Mouse (Mus musculus): Measurements from ENCODE around the gene Zdhhc17. TPM values are rescaled to one million over a fixed set of nuclear protein-coding genes. Genes with fewer than 3 reads are reported as not detected.

Zdhhc17 gene
- total RNA-seq, 2 experiments from 2014 or later, result 20.7 to 22.6 TPM

DNA sequence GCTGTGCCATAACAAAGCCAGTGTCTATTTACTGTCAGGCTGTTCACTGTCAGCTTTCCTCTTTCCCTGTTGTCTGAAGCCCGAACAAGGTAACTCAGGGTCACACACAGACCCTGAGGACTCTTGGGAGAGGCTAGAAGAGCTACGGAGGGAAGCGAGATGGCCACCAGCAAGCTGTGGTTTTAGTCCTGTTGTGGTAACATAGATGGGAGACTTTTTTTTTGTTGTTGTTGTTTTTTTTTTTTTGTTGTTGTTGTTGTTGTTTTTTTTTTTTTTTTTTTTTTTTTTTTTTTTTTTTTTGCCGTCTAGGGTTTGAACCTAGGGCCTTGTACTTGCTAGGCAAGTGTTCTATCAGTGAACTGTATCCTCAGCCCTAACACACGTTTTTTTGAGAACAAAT, 76.4 kb downstream of the Zdhhc17 start:
- no peak for DNase-seq
- intact Hi-C loops (cut with DNase I; ENCODE audit: low total_unique reads), result no loop called here

DNA sequence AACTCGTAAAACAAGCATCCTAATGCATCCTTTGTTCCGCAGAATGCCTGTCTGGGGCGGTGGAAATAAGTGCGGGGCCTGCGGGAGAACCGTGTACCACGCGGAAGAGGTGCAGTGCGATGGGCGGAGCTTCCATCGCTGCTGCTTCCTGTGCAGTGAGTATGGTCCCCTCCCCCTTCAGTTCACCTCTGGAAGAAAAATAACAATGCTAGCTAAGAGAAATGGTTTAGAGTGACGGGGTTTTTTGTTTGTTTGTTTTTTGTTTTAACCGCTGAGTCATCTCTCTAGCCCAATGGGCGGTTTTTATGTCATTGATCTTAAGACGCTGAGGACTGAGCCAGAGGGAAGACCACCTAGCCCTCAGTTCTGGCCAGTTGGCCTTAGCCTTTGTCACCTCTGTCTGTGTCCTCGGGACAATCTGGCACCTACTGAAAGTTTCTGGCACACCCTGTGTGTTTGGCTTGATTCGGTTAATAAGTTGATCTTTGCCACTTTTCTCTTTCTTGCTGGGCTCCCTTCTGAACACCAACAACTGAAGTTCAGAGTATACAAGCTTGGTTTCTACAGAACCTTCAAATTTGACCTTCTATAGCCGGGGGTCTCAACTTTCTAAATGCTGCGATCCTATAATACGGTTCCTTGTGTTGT, 77.9 kb downstream of the Zdhhc17 start:
- no peak for DNase-seq
- intact Hi-C loops (cut with DNase I; ENCODE audit: low total_unique reads), result no loop called here

DNA sequence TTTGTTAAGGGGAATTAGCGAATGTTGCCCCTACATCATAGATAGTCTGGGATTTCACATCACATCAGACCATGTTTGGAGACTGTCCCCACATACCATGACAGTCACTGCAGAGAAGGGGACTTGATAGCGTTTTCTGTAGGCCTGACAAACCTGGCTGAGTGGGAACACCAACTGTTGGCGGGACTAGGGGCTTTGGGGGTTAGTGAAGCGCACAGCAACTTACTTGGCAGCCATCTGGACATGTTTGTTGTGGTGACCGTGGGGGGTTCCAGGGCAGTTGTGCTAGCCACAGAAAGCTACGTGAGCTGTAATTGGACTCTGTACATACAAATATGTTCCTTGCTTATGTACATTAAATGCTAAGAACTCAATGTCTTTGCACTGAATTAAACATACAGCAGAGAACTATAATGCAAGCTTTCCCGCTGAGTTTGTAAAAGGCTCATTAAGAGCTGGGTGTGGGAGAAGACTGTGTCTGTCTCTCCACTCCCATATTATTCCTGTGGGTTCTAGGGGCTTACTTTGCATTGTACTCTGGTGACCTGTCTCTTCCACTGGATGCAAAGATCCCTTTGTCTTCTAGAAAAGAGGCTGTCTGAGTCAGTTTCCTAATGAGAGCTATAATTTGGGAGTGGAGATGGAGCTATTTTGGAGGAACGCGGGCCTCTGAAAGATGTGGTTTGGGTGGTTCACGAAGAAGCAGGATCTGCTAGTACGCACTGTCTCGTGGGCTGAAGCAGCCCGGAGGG, 78.6 kb downstream of the Zdhhc17 start:
- no peak for DNase-seq
- intact Hi-C loops (cut with DNase I; ENCODE audit: low total_unique reads), result no loop called here

DNA sequence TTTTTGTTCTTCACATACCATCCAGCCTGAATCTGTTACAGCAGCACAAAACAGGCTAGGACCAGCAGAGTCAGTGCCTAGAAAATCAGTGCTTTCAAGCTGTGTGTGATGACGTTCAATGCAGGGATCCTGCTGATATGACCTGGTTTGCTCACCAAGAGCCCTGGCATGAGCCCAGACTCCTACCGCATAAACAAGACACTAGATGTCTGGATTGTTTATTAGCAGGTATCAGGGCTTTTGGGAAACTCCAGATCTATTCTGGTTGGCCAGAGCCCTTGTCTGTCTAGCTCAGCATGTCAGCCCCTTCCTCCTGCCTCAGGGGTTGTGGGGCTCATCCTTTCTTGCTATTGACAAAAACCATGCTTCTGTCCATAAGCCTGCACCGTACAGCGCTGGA, 80.2 kb downstream of the Zdhhc17 start:
- DNase-seq, result no peak

DNA sequence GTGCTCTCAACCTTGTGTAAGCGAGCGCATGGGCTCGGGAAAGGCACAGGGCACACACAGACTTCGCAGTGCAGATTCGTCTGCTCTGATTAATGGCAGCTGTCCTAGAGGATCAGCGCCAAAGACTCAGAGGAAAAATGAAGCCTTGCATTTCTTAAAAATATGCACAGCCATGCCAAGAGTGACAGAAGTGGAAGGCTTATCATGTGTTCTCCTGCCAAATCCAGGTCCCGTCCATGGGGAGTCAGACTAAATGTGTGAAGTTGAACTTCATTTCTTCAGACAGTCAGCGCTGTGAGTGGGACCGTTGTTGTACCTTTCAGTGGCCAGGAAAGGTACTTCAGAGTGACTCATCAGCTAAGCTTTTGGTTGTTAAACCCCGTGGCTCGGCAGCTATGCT, 82.4 kb downstream of the Zdhhc17 start:
- DNase-seq, result peak; percentile 43

More for the DNA sequence above, 80.2 kb downstream of the Zdhhc17 start:
- intact Hi-C loops (cut with DNase I; ENCODE audit: low total_unique reads), result no loop called here

DNA sequence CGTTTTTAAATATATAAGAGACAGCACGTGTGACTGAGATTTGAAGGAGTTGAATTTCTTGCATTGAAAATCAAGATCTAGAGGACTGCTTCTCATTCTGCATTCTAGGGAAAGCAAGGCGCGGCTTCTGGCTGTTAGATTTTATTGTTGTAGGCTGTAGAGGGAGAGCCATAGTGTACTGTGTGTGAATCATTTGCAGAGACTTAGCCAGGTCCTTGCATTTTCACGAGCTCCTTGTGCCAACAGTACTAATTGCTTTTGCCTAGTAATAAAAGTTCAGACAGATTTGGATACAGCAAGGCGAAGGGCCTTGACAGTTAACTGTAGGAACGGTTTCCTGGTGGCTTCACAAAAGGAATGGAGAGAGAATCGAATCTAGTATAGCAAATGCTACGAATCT, 87.3 kb downstream of the Zdhhc17 start:
- DNase-seq, result no peak
- intact Hi-C loops (cut with DNase I; ENCODE audit: low total_unique reads), result no loop called here

More for the DNA sequence above, 82.4 kb downstream of the Zdhhc17 start:
- intact Hi-C loops (cut with DNase I; ENCODE audit: low total_unique reads), result no loop called here

DNA sequence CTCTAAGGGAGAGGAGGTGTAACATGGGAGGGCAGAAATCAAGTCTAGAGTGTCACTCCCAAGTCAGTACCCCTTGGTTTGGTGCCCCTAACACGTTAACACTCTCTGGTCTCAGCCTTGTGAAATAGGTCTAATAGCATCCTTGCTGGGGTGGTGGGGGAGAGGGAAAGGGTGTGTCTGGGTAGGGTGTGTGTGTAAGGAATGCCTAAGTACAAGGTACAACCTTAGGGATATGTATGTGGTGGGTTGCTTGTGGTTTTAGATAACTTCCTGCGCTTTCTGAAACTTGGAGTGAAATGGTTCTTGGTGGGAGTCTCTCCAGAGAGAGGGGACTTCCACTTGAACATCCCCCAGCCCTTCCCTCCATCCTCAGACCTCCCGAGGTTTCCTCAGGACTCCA, 88.0 kb downstream of the Zdhhc17 start:
- no peak for DNase-seq
- intact Hi-C loops (cut with DNase I; ENCODE audit: low total_unique reads), result no loop called here

DNA sequence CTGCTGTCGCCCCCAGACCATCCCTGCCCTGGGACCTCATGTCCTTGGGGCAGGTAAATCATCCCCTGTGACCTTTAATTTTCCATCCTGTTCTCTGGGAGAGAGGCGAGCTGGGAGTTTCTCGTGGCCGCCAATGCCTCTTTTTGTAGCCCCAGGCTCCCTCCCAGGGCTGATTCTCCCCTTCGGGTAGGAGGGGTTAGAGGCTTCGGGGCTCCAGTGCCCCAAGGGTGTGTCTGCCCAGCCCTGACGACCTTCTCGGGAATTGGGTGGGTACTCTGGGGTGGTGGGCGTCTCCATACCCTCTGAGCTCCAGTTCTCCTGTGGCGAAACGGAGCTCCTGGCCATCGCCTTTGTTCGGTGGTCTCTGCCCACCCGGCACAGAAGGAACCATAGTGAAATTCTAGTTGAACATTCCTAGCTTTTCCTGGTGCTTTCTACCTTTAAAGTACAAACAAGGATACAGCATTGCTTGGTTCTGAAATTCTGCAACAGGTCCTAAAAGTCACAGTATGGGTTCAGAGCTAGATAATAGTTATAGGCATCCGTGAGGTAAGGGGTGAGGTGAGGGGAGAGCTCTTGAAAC, 89.5 kb downstream of the Zdhhc17 start:
- intact Hi-C loops (cut with DNase I; ENCODE audit: low total_unique reads), result no loop called here
- DNase-seq, result no peak

DNA sequence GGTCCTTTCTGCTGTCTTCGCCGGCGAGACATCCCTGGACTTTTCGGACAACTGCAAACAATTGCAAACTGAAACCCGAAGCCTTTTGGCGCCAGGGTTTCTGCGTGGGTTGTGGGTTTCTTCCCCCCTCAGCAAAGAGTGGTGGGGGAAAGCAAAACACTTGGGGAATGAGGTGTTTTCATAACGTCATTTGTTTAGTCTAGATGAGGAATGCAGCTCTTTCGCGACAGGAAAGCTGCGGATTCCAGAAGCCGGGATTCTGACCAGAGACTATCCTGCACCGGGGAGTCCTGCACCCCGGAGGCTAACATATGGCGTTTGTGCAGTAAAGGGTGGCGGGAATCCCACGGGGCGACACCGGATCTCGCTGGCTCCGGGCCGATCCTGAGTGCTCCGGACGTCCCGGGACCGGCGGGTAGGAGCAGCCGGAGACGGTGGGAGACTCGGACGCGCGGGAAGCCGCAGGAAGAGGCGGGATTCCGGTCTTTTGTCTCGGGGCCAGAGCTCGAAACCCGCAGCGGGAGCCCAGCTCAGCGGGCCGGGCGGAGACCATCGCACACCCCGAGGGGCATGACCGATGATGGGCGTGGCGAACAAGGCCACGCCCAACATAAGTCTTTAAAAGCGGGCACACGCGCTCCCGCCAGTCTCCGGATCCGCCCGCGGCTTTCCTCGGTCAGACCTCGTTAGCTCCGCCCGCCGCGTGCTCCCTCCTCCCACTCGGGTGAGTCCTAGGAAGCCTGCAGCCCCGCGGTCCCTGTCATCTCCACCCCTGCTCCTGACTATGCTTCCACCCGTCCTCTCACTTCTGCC, 90.2 kb downstream of the Zdhhc17 start, which contains the start of gene Csrp2:
Csrp2 (plus strand) TSS at position 259 of the 813 bp plus-strand sequence.
- intact Hi-C loops (cut with DNase I; ENCODE audit: low total_unique reads), result no loop called here
- peak; percentile 93 for DNase-seq

DNA sequence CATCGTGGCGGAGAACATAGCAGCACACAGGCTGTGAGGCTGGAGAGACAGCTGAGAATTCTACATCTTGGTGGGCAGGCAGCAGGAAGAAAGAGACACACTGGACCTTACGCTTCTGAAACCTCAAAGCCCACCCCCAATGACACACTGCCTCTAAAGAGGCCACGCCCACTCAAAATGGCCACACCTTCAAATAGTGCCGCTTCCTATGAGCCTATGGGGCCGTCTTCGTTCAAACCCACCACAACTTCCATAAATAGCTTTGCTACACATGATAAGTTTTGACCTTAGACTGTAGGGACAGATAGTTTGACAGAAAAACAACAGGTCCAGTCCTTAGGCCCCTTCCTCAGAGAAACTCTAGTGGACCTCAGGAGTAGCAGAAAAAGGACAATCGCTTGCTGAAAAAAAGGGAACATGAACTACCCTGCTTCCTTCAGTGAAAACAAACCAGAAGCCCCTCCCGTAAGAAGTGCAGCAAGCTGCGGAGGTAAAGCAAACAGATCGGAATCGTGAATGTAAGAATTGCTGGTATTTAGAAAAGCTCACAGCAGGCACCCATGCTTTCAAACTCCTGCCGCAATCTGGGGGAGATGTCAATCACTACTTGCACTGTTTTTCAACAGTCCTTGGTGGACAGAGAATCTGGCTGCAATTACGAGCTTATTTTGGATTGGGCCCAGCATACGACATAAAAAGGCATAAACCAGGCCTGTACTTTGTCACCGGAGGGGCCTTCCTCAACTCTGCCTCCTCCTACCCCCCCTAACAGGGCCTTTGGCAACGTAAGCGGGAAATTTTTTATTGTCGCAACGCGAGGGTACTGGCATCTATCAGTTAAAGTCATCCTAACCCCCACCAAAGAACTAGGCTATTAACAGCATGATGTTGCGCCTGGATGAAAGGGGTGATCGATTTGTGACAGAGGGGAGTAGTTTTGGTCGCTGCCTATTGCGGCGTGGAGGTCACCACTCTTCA, 91.2 kb downstream of the Zdhhc17 start:
- intact Hi-C loops (cut with DNase I; ENCODE audit: low total_unique reads), result no loop called here
- no peak for DNase-seq

DNA sequence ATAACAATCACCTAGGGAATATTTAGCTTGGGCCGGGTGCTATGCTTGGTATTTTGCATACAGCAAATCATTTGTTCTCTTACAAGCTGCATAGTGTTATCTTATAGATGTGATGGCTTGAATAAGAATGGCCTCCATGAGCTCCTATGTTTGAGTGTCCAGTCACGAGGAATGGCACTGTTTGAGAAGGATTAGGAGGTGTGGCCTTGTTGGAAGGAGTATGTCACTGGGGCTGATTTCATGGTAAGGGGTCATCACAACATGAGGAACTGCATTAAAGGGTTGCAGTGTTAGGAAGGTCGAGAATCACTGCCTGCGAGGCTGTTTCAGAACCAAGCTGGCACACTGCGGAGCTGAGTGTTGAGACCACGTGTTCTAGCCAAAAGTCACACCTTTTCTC, 92.4 kb downstream of the Zdhhc17 start:
- no peak for DNase-seq
- intact Hi-C loops (cut with DNase I; ENCODE audit: low total_unique reads), result no loop called here

DNA sequence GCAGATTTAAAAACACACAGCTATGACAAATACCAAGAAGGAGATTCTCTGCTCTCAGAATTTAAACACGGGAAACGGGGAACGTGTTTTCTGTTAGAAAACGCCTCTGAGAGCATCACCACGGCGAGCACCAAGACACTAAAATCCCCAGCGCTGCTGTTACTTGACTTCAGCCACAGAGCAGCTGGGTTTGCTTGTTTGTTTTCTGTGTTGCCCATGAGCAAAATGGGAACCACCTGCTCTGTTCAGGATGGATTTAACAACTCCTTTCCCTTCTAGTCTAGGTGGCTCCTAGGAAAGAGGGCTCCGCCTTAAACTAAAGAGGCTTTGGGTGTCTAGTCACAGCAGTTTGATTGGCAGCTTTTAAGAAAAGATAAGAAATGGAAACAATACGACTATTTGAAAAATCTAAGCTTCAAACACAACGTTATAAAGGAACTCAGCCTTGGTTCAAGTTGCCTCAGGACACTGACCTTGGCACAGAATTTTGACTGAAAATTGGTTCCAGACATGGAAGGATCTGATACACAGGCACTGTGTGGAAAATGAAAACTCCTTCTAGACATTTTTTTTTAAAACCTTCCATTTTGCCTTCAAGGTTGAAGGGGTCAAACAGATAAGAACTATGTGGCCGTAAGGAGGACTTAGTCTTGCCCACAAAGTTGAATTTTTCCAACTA, 93.1 kb downstream of the Zdhhc17 start:
- intact Hi-C loops (cut with DNase I; ENCODE audit: low total_unique reads), result no loop called here
- DNase-seq, result no peak

DNA sequence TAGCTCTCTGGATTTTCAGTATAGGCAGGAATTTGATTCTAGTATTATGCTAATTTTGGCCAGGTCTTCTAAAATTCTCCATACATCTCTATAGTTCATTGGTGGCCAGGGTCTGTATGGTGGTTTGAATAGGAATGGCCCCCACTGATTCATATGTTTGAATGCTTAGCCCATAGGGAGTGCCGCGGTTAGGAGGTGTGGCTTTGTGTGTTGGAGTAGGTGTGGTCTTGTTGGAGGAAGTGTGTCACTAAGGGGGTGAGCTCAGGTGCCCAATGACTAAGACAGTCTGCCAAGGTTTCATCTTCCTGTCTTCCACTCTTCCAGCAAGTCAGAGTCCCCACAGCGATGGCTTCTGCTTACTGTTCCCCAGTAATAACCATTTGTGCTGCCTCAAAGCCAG, 106.1 kb downstream of the Zdhhc17 start:
- no peak for DNase-seq
- intact Hi-C loops (cut with DNase I; ENCODE audit: low total_unique reads), result no loop called here

DNA sequence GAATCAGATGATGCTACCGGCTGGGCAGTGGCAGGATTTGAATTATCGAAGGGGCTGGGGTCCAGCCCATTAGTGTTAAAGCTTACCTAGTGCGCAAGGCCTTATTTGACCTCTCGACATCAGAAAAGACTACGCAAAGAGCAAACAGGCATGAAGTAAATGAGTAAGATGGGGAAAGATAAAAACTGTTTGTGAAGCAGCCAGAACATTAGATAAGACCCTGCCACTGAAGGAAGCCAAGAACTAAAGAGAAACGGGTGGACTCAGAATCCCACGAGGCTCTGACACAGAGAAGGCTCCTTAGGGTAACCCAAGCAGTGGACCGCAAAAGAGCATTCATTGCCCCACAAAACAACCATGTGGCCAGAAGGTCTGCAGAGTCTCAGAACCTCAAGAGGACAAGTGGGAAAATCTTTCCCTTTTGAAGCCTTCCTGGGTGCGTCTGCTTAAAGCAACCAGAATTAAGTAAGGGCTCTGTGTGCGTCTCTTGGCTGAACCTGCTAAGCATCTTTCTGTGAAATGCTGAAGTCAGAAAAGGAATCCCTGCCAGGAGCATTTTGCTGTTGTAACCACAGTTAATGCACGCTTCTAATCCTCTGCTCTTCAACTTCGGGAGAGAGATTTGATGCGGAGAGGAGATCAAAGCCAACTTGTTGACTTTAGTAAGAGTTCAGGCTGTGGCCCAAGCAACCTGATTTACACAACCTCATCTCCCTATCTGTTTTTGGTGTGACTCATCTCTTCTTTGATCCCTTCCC, 110.0 kb downstream of the Zdhhc17 start:
- no peak for DNase-seq
- intact Hi-C loops (cut with DNase I; ENCODE audit: low total_unique reads), result no loop called here

Measured in gastrocnemius, postnatal 14 days (tissue).